Mouse (Mus musculus) kidney, embryonic 15.5 days (tissue): ENCODE measurements around the gene Ptpn6. TPM values are rescaled to one million over a fixed set of nuclear protein-coding genes. Genes with fewer than 3 reads are reported as not detected.
A peak's percentile ranks its signal among the peaks of the same experiment; 100 is the strongest.

Source experiments
- ATAC-seq: fragments of 200-750 bp; cut with Nextera tagmentation; replicated peaks from 2 replicates; pipeline ENCODE4 v1.8.0; 2017; ENCODE audit warnings: moderate TSS enrichment; ENCODE audit not compliant: low FRiP score
- H3K27ac ChIP-seq: fragments of 300-500 bp; sonication (generic); 2 replicates; pipeline ENCODE4 v1.5.1; 2015; ENCODE audit warnings: mild to moderate bottlenecking, inconsistent platforms
- H3K27me3 ChIP-seq: fragments of 300-500 bp; sonication (generic); 2 replicates; pipeline ENCODE4 v1.6.1; 2015; ENCODE audit warnings: inconsistent platforms
- H3K36me3 ChIP-seq: fragments of 300-500 bp; sonication (generic); 2 replicates; pipeline ENCODE4 v1.6.1; 2015; ENCODE audit warnings: inconsistent platforms
- H3K4me1 ChIP-seq: fragments of 300-500 bp; sonication (generic); 2 replicates; pipeline ENCODE4 v1.6.1; 2015; ENCODE audit warnings: inconsistent platforms
- H3K4me2 ChIP-seq: fragments of 300-500 bp; sonication (generic); 2 replicates; pipeline ENCODE4 v1.6.1; 2015; ENCODE audit warnings: moderate library complexity, mild to moderate bottlenecking, inconsistent platforms
- H3K4me3 ChIP-seq: fragments of 300-500 bp; sonication (generic); replicated peaks from 2 replicates; pipeline ENCODE4 v1.5.1; 2015; ENCODE audit warnings: mild to moderate bottlenecking, inconsistent platforms
- H3K9ac ChIP-seq: fragments of 300-500 bp; sonication (generic); 2 replicates; pipeline ENCODE4 v1.6.1; 2015; ENCODE audit warnings: mild to moderate bottlenecking, inconsistent platforms
- H3K9me3 ChIP-seq: fragments of 300-500 bp; sonication (generic); replicated peaks from 2 replicates; pipeline ENCODE4 v1.6.1; 2016; ENCODE audit warnings: inconsistent platforms
- WGBS: fragments of 180-500 bp; shearing (Covaris S2); methylation state at CpG from one replicate; pipeline ENCODE4 v1.1.7; 2015; ENCODE audit warnings: mixed read lengths; 5-methylcytosine and 5-hydroxymethylcytosine counted together
- polyA plus RNA-seq: library from polyadenylated mRNA; unstranded; fragments of >200 nt; fragmentation: Nextera tagmentation; extraction: Ambion mirVana; gene quantifications from 2 replicates; pipeline ENCODE4 v1.2.1, GENCODE M21; 2015

The Ptpn6 gene
- polyA plus RNA-seq, 1 experiment from 2014 or later = 13.3 TPM

DNA sequence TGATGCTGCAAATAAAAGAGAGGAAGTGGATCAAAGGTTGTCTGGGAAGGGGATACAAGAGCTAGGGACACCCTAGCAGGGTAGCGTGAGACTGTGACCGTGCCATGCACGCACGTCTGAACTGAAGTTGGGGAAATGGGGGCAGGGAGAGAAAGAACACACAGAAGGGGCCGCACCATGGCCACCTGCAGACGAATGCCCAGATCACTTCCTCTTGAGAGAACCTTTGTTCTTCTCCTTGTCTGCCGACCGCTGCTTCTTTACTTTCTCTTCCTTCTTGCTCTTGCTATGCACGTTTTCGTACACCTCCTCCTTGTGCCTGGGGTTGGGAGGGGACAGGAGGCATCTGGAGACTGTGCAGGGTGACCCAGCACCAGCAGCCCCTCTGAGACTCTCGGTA is 17.6 kb downstream of the Ptpn6 start:
- peaks cover 18% of the 10 kb centered on the region for H3K36me3 ChIP-seq
- no peak overlapping the region for H3K9ac ChIP-seq
- H3K9me3 ChIP-seq = no peaks in the 10 kb centered on the region
- 76% methylated on average over 11 of the region's 11 CpGs for WGBS
- H3K27me3 ChIP-seq = no peaks in the 10 kb centered on the region
- H3K4me3 ChIP-seq = no peak overlapping the region
- H3K27ac ChIP-seq = no peak overlapping the region
- H3K4me2 ChIP-seq = peak overlapping the region; percentile 36
- 0 out of 2 replicates have a peak, but pooled peaks cover 8% of the 10 kb centered on the region for H3K4me1 ChIP-seq
- ATAC-seq = no peak

DNA sequence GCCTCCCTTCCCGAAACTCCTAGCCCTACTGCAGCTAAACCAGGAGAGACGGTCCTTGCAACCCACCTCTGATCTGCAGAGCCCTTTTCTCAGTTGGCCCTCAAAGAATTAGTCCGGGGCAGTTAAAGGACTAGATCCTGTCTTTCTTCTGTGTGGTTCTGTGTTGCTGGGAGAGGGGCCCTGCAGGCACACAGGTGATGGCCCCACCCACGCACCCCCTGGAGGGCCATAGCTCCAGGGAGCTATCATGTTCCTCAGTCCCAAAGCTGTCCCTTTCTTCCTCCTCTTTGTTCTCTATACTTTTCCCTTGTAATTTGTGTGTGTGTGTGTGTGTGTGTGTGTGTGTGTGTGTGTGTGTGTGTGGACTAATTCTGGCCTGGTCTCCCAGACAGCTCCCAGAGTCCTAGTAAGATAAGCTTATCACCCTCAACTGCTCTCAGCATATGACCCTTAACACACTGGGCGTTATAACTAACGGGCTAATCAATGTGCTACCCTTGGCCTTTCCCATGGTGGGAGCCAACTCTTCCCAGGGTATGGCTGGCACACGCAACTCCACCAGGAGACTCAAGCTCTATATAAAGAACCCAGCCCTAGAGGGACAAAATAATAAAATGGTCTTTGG is 19.0 kb downstream of the Ptpn6 start:
- Histone ChIP-seq H3K9ac (peak overlapping the region; percentile 45), H3K4me3 (peak overlapping the region; percentile 41), H3K4me1 (0 out of 2 replicates have a peak, but pooled peaks cover 11% of the 10 kb centered on the region), H3K27me3 (no peaks in the 10 kb centered on the region), H3K27ac (peak overlapping the region; percentile 70), H3K36me3 (peaks cover 33% of the 10 kb centered on the region), H3K4me2 (peak overlapping the region; percentile 36), H3K9me3 (no peaks in the 10 kb centered on the region)
- 64% methylated on average over 7 of the region's 7 CpGs for WGBS
- no peak for ATAC-seq

DNA sequence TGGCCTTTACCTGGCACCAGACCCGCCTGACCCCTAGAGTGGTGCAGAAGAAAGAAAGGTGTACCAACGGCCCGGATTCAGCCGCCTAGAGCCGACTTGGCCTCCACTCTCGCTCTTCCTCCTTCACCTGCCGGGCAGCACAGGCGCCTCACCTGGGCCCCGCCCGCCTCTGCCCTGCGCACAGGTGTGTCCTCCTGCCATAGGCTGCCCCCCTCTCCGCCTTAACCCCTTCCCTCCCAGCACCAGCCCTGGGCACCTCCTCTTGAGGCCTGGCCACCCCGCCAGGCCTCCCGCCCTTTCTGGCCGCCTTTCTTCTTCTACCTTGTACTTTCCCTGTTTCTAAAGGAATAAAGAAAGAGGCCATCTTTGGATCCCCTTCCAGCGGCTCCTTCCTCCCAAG is 19.8 kb downstream of the Ptpn6 start:
- H3K4me3 ChIP-seq = peak overlapping the region; percentile 41

DNA sequence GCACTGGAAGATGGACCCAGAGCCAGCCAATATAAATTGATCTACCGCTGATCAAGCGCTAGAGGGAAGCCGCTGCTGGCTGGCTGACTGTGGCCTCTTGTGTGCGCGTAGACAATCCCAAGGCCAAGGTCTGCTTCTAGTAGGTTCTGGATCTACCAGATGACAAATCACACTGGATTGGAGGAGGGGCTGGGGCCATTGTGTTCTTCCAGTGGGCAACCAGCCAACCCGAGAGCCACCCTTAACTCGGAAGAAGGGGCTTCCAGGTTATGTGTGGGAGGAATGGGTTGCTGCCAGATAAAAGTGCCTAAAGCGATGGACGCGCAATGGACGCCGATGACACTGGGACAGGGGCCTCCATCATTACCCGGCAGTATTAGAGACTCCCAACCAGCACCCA is 20.5 kb downstream of the Ptpn6 start:
- 74% methylated on average over 13 of the region's 13 CpGs for WGBS
- peak overlapping the region; percentile 45; the same call in 1 of the 2 replicates for H3K9ac ChIP-seq

More for the DNA sequence above, 19.8 kb downstream of the Ptpn6 start:
- peak overlapping the region; percentile 70 for H3K27ac ChIP-seq
- peak overlapping the region; percentile 45 for H3K9ac ChIP-seq
- no peaks in the 10 kb centered on the region for H3K27me3 ChIP-seq
- 68% methylated on average over 16 of the region's 16 CpGs for WGBS
- peaks cover 16% of the 10 kb centered on the region for H3K4me1 ChIP-seq
- peak; percentile 71 for ATAC-seq
- H3K36me3 ChIP-seq = peaks cover 40% of the 10 kb centered on the region
- H3K4me2 ChIP-seq = peak overlapping the region; percentile 36
- no peaks in the 10 kb centered on the region for H3K9me3 ChIP-seq

DNA sequence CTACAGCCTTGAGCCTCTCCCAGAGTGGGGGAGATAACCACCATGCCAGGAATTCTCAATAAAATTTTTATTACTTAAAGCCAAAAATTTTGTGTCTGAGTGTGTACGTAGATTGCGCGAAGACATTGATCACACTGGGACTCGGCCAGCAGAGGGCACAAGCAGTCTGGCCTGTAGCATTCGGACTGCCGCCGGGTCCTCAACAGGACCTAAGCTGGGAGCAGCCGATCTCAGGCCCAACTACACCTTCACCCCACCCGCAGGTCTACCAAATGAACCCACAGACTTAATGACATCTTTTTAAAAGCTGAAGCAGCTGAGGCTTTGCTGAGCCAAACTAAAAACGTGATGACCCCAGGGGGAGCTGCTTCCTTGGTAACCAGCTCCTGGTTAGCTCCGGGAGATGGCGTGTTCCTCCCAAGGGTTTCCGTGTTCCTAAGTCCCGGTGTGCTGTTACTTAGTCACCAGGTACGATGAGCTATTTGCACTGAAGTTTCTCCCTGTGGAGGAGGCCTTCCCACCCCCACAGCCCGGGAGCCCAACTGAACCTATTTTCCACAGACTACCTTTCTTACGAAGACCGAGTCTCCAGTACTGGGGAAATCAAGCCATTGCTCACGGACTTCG is 21.5 kb downstream of the Ptpn6 start:
- Histone ChIP-seq H3K27ac (peak overlapping the region; percentile 5; the same call in 1 of the 2 replicates), H3K4me2 (peak overlapping the region; percentile 48), H3K27me3 (no peaks in the 10 kb centered on the region), H3K9ac (no peak overlapping the region), H3K4me3 (peak overlapping the region; percentile 41; the same call in 1 of the 2 replicates), H3K4me1 (peaks cover 25% of the 10 kb centered on the region), H3K9me3 (no peaks in the 10 kb centered on the region), H3K36me3 (peaks cover 44% of the 10 kb centered on the region)
- no peak for ATAC-seq
- 65% methylated on average over 20 of the region's 20 CpGs for WGBS

More for the DNA sequence above, 20.5 kb downstream of the Ptpn6 start:
- ATAC-seq = no peak
- H3K36me3 ChIP-seq = peaks cover 44% of the 10 kb centered on the region
- peak overlapping the region; percentile 41 for H3K4me3 ChIP-seq
- H3K9me3 ChIP-seq = no peaks in the 10 kb centered on the region
- peaks cover 24% of the 10 kb centered on the region for H3K4me1 ChIP-seq
- no peaks in the 10 kb centered on the region for H3K27me3 ChIP-seq
- H3K4me2 ChIP-seq = peak overlapping the region; percentile 48
- H3K27ac ChIP-seq = peak overlapping the region; percentile 70

DNA sequence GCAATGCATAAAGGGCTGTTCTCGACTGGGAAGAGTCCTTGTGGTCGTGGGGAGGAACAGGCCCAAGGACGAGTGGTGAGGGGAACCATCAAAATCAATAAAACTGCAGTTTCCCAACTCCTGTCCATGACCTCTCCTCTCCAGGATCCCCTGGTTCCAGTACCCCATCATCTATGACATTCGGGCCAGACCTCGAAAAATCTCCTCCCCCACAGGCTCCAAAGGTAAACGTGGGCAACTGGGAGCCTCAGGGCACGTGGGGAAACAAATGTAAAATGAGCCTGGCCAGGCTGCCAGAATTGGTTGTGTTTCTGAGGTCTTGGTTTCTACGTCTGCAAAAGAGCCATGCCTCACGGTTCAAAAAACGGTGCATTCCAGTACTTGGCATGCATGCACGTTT is 25.6 kb downstream of the Ptpn6 start:
- Histone ChIP-seq H3K27me3 (no peaks in the 10 kb centered on the region), H3K4me3 (peak overlapping the region; percentile 80), H3K36me3 (peaks cover 68% of the 10 kb centered on the region), H3K4me1 (peaks cover 39% of the 10 kb centered on the region), H3K9me3 (no peaks in the 10 kb centered on the region), H3K9ac (peak overlapping the region; percentile 78), H3K27ac (peak overlapping the region; percentile 93), H3K4me2 (peak overlapping the region; percentile 79)
- ATAC-seq = no peak
- 9% methylated on average over 11 of the region's 11 CpGs for WGBS

DNA sequence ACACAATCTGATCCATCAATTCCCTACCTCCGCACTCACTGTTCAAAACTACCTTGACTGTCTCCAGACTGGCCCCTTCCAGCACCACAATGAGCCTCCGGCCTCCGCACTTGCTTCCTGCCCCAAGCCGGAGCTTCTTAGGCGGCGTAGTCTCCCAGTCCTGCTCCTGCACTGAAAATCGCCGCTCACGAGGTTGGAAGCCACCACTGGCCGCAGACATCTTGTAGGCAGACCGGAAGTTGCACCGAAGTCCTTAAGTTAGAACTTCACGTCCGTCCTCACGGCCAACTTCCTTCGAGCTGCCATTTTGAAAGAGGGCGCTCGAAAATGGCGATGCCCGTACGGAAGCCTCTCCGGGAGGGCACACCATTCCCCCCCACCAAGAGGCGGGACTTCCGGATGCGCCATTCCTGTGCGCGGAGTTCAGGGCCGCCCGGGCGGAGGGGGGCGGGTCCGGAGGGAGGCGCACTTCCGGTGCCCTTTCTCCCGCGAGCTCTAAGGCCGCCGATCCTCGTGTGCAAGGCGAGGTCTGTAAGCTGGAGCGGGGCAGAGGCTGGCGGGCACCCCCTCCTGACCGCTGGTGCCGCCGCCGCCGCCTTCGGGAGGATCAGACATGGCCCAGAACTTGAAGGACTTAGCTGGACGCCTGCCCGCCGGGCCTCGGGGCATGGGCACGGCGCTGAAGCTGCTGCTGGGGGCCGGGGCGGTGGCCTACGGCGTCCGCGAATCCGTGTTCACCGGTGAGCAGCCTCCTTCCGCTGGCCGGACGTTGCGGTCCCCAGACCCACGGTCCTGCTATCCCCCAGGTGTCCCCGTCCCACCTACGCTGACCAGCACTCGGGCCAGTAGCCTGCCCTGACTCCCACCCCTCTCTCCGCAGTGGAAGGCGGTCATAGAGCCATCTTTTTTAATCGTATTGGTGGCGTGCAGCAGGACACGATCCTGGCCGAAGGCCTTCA is 26.4 kb downstream of the Ptpn6 start, which contains the start of the genes Emg1 and Phb2:
Emg1 (minus strand) TSS at position 355 of the 959 bp plus-strand sequence.
Phb2 (plus strand) TSS at position 513 of the 959 bp plus-strand sequence.
- Histone ChIP-seq H3K4me3 (peak within 1 kb of the TSS; percentile 80), H3K4me1 (peaks cover 38% of the 10 kb centered on the region), H3K9ac (peak within 1 kb of the TSS; percentile 78), H3K27me3 (no peaks in the 10 kb centered on the region), H3K36me3 (peaks cover 69% of the 10 kb centered on the region), H3K9me3 (no peaks in the 10 kb centered on the region), H3K27ac (peak within 1 kb of the TSS; percentile 93), H3K4me2 (peak within 1 kb of the TSS; percentile 79)
- ATAC-seq = peak; percentile 97
- under 1% methylated on average over 67 of the region's 76 CpGs for WGBS

DNA sequence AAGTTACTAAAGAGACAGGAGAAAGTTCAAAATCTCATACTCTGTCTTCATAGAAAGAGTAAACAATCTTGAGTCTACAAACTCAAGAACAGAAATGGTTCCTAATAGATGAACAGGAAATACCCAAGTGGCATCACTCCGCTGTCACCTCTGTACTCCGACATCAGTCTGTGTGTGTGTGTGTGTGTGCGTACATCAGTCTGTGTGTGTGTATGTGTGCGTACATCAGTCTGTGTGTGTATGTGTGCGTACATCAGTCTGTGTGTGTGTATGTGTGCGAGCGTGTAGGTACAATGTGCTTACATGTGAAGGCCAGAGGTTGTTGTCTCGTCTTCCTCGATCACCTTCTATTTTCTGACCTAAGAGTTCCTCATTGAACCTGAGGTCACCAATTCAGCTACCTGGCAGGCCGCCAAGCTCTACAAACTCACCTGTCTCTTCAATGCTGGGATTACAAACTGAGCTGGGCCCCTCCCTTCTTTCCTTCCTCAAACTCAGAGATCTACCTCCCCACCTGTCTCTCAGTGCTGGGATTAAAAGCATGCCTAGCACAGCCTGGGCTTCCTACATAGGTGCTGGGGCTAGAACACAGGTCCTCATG is 30.1 kb downstream of the Ptpn6 start:
- no peak overlapping the region for H3K9ac ChIP-seq
- 92% methylated on average over 10 of the region's 10 CpGs for WGBS
- H3K27me3 ChIP-seq = no peaks in the 10 kb centered on the region
- H3K4me1 ChIP-seq = peaks cover 27% of the 10 kb centered on the region
- H3K4me3 ChIP-seq = no peak overlapping the region
- no peak for ATAC-seq
- no peak overlapping the region for H3K4me2 ChIP-seq
- H3K27ac ChIP-seq = no peak overlapping the region
- H3K9me3 ChIP-seq = no peaks in the 10 kb centered on the region
- H3K36me3 ChIP-seq = peaks cover 69% of the 10 kb centered on the region

DNA sequence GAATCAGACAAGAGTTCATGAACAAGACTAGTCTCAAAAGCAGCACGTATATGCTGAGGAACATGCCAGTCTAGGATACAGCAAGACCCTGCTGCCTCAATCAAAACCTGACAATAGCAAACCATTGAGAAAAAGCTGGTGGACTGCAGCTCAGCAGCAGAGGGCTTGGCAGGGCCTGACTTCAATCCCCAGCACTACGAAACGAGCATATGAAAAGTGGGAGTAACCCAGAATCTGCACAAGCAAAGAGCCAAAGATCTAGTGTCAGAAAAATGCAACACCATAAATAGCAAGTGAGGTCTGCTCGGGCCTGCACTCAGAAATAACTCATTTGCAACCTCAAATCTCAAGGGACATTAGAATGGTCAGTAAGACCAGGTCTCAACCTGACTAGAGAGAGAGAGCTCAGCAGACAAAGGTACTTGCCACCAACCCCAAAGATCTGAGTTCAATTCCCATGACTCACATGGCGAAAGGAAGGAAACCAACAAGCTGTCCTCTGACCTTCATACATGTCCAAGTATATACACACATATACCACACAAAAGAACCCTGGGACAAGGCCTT is 32.4 kb downstream of the Ptpn6 start:
- 78% methylated on average over 5 of the region's 5 CpGs for WGBS
- Histone ChIP-seq H3K27ac (no peak overlapping the region), H3K27me3 (no peaks in the 10 kb centered on the region), H3K4me1 (peaks cover 23% of the 10 kb centered on the region), H3K4me2 (no peak overlapping the region), H3K36me3 (peaks cover 91% of the 10 kb centered on the region), H3K4me3 (no peak overlapping the region), H3K9ac (no peak overlapping the region), H3K9me3 (no peaks in the 10 kb centered on the region)
- no peak for ATAC-seq

DNA sequence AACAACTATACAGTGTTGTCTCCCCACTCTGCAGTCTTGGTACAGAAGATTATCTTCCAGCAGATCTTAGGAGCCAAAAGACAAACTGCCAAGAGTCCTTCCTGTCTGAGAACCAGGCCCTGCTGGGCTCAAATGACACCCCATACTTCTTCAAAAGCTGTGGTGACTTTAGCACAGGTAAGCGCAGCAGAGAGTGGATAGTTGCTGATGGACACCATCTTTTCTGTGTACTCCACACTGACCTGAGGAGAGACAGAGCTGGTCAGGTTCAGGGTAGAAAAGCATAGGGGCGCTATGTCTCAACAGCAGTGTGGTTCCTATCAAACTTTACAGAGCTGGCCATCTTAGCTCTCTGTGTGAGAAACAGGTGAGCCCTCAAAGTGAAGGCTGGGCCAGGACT is 34.1 kb downstream of the Ptpn6 start:
- Histone ChIP-seq H3K27ac (no peak overlapping the region), H3K4me2 (no peak overlapping the region), H3K27me3 (no peaks in the 10 kb centered on the region), H3K4me1 (peaks cover 13% of the 10 kb centered on the region), H3K9ac (no peak overlapping the region), H3K4me3 (no peak overlapping the region), H3K36me3 (peaks cover 97% of the 10 kb centered on the region), H3K9me3 (no peaks in the 10 kb centered on the region)
- ATAC-seq = no peak
- WGBS = 97% methylated on average over 2 of the region's 2 CpGs

DNA sequence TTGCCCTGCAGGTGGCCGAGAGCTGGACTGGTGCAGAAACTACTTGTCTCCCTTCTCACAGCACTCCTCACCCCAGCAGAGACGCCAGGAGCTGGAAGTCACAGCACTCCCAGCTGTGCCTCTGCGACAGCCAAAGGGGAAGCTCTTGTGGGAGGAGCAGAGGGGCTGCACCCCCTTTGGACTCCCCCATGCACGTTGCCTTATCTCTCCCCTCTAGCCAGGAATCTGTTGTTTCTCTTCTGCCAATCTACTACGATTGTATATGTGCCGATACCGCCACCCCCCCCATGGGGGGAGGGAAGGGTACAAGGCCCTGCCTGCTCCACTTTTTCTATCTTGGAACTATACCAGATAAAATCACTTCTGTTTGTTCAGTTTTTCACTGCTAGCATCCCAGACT is 34.7 kb downstream of the Ptpn6 start:
- Histone ChIP-seq H3K27me3 (no peaks in the 10 kb centered on the region), H3K9me3 (no peaks in the 10 kb centered on the region), H3K4me3 (no peak overlapping the region), H3K36me3 (peaks cover 98% of the 10 kb centered on the region), H3K9ac (no peak overlapping the region), H3K27ac (no peak overlapping the region), H3K4me2 (no peak overlapping the region), H3K4me1 (peaks cover 18% of the 10 kb centered on the region)
- WGBS = 74% methylated on average over 7 of the region's 7 CpGs
- ATAC-seq = no peak
